Mouse (Mus musculus) heart, embryonic 13.5 days (tissue): ENCODE measurements around the gene Gja10. TPM values are rescaled to one million over a fixed set of nuclear protein-coding genes. Genes with fewer than 3 reads are reported as not detected.
A peak's percentile ranks its signal among the peaks of the same experiment; 100 is the strongest.

ENCODE experiments used
- ATAC-seq: fragments of 200-750 bp; cut with Nextera tagmentation; 2 replicates; pipeline ENCODE4 v1.8.0; 2017; ENCODE audit warnings: moderate TSS enrichment; ENCODE audit not compliant: insufficient number of reproducible peaks, low FRiP score, low TSS enrichment; ENCODE audit errors: extremely low read depth
- H3K27ac ChIP-seq: fragments of 300-500 bp; sonication (generic); replicated peaks from 2 replicates; pipeline ENCODE4 v1.5.1; 2015; ENCODE audit warnings: moderate library complexity, mild to moderate bottlenecking, inconsistent platforms
- H3K27me3 ChIP-seq: fragments of 300-500 bp; sonication (generic); replicated peaks from 2 replicates; pipeline ENCODE4 v1.6.1; 2015; ENCODE audit warnings: mild to moderate bottlenecking, inconsistent platforms
- H3K36me3 ChIP-seq: fragments of 300-500 bp; sonication (generic); 2 replicates; pipeline ENCODE4 v1.6.1; 2015; ENCODE audit warnings: mild to moderate bottlenecking, inconsistent platforms
- H3K4me1 ChIP-seq: fragments of 300-500 bp; sonication (generic); 2 replicates; pipeline ENCODE4 v1.6.1; 2015; ENCODE audit warnings: inconsistent platforms
- H3K4me2 ChIP-seq: fragments of 300-500 bp; sonication (generic); 2 replicates; pipeline ENCODE4 v1.6.1; 2015; ENCODE audit warnings: inconsistent platforms, mild to moderate bottlenecking, moderate library complexity
- H3K4me3 ChIP-seq: fragments of 300-500 bp; sonication (generic); 2 replicates; pipeline ENCODE4 v1.5.1; 2015; ENCODE audit warnings: moderate library complexity, mild to moderate bottlenecking, inconsistent platforms
- H3K9ac ChIP-seq: fragments of 300-500 bp; sonication (generic); 2 replicates; pipeline ENCODE4 v1.6.1; 2015; ENCODE audit warnings: inconsistent platforms, mild to moderate bottlenecking, moderate library complexity
- H3K9me3 ChIP-seq: fragments of 300-500 bp; sonication (generic); 2 replicates; pipeline ENCODE4 v1.6.1; 2016; ENCODE audit warnings: inconsistent platforms
- WGBS: fragments of 180-500 bp; shearing (Covaris S2); methylation state at CpG from one replicate; pipeline ENCODE4 v1.1.7; 2015; ENCODE audit warnings: mixed read lengths; 5-methylcytosine and 5-hydroxymethylcytosine counted together
- polyA plus RNA-seq: library from polyadenylated mRNA; unstranded; fragments of >200 nt; fragmentation: Nextera tagmentation; extraction: Ambion mirVana; gene quantifications from 2 replicates; pipeline ENCODE4 v1.2.1, GENCODE M21; 2015

Gene Gja10
- polyA plus RNA-seq, 1 experiment from 2014 or later = not detected

DNA sequence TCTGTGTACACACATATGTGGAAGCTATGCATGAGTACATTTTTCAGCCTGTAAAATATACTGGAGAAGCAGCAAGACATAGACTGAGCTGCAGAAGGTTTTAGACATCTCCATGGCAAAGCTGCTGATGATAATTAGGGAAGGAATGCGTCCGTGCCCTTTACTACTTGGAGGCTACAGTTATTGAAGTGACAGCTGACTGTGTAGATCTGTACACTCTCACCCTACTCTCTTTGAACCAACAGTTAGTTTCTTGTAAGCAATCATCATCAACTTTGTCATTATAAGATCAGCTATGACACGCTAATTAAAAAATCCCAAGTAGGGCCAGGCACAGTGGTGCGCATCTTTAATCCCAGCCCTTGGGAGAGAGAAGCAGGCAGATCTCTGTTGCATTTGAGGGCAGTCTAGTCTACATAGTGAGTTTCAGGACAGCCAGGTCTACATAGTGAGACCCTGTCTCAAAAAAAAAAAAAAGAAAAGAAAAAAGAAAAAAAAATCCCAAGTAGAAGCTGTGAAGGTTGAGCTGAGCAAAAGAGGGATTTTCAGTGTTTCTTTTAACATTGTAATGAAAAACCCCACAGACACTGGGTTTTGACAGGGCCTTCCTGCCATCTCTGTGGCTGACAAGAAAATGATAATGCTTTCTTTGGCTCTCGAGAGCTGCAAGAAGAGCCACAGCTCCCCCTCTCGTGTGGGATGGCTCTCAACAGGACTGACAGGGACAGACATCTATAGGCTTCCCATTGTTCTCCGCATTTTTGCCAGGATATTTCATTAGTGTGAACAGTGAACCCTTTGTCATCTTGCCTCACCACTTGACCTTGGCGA lies 41.6 kb downstream of the Gja10 start:
- Histone ChIP-seq H3K27me3 (no peaks in the 10 kb centered on the region), H3K4me2 (no peak overlapping the region), H3K27ac (peak overlapping the region; percentile 30), H3K4me3 (no peak overlapping the region), H3K36me3 (peaks cover 26% of the 10 kb centered on the region), H3K9me3 (no peaks in the 10 kb centered on the region), H3K9ac (no peak overlapping the region), H3K4me1 (peaks cover 20% of the 10 kb centered on the region)
- ATAC-seq = no peak
- 48% methylated on average over 8 of the region's 8 CpGs for WGBS

GRCm38 (mm10) chr4:32560246-32560645 lies 42.3 kb downstream of the Gja10 start:
- Histone ChIP-seq H3K4me3 (no peak overlapping the region), H3K9ac (peak overlapping the region; percentile 20; the same call in 1 of the 2 replicates), H3K27ac (peak overlapping the region; percentile 30; the same call in 1 of the 2 replicates), H3K36me3 (peaks cover 26% of the 10 kb centered on the region), H3K4me1 (peaks cover 20% of the 10 kb centered on the region), H3K9me3 (no peaks in the 10 kb centered on the region), H3K27me3 (no peaks in the 10 kb centered on the region), H3K4me2 (no peak overlapping the region)
- no peak for ATAC-seq
- whole genome bisulfite sequencing = 49% methylated on average over 6 of the region's 6 CpGs

DNA sequence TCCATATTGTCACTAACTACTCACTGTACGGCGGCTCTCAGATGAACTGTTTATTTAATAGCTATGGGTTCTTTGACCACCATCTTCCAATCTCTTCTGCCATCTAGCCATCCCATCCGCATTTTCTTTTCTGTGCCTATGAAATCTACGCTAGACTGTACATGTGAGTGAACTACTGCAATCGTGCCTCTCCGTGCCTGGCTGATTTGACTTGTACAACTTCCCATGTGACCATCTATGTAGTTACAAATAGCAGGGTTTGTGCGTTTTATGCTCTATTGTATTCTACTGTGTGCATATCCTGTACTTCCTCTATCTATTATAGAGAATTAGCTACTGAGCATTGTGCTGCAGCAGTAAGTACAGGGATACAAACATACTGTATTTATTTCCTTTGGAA lies 47.1 kb downstream of the Gja10 start:
- Histone ChIP-seq H3K4me1 (peaks cover 4% of the 10 kb centered on the region), H3K36me3 (no peaks in the 10 kb centered on the region), H3K4me3 (no peak overlapping the region), H3K27me3 (no peaks in the 10 kb centered on the region), H3K4me2 (no peak overlapping the region), H3K9ac (no peak overlapping the region), H3K27ac (no peak overlapping the region), H3K9me3 (no peaks in the 10 kb centered on the region)
- WGBS = 78% methylated on average over 7 of the region's 7 CpGs
- ATAC-seq = no peak

- H3K4me2 ChIP-seq = no peak overlapping the region
- H3K36me3 ChIP-seq = no peaks in the 10 kb centered on the region
- no peak overlapping the region for H3K27ac ChIP-seq
- H3K4me1 ChIP-seq = no peaks in the 10 kb centered on the region
- H3K9me3 ChIP-seq = no peaks in the 10 kb centered on the region
- WGBS = 46% methylated on average over 4 of the region's 4 CpGs
- no peak overlapping the region for H3K9ac ChIP-seq
- H3K4me3 ChIP-seq = no peak overlapping the region
- ATAC-seq = no peak
- no peaks in the 10 kb centered on the region for H3K27me3 ChIP-seq
These were observed 51.2 kb downstream of the Gja10 start for GRCm38 (mm10) chr4:32551337-32551736.

- ATAC-seq = no peak
- 58% methylated on average over 1 of the region's 1 CpGs for WGBS
- H3K4me1 ChIP-seq = 0 out of 2 replicates have a peak, but pooled peaks cover 7% of the 10 kb centered on the region
- no peak overlapping the region for H3K27ac ChIP-seq
- H3K9ac ChIP-seq = no peak overlapping the region
- no peaks in the 10 kb centered on the region for H3K9me3 ChIP-seq
- no peak overlapping the region for H3K4me2 ChIP-seq
- H3K27me3 ChIP-seq = no peaks in the 10 kb centered on the region
- H3K4me3 ChIP-seq = no peak overlapping the region
- no peaks in the 10 kb centered on the region for H3K36me3 ChIP-seq
These were observed 53.4 kb downstream of the Gja10 start for GRCm38 (mm10) chr4:32549150-32549549.

Other genes with a start within 250 kb of the Gja10 start
- 32.2 and 34.1 TPM in 2 replicates for gene Casp8ap2, start 12.7 kb upstream of the Gja10 start, polyA plus RNA-seq
- gene Mdn1, start 54.4 kb upstream of the Gja10 start, polyA plus RNA-seq = 8.1 and 9.8 TPM in 2 replicates
- 131 and 136 TPM in 2 replicates for gene Lyrm2, start 197.5 kb upstream of the Gja10 start, polyA plus RNA-seq